Mouse (Mus musculus) cerebral cortex, adult 2 months (tissue): Measurements from ENCODE around the gene Dlx1.

Source experiments
- WGBS: fragments of 180-500 bp; shearing (Covaris S2); methylation state at CpG from one replicate; pipeline ENCODE4 v1.1.7; 2018; 5-methylcytosine and 5-hydroxymethylcytosine counted together

Gene Dlx1

DNA sequence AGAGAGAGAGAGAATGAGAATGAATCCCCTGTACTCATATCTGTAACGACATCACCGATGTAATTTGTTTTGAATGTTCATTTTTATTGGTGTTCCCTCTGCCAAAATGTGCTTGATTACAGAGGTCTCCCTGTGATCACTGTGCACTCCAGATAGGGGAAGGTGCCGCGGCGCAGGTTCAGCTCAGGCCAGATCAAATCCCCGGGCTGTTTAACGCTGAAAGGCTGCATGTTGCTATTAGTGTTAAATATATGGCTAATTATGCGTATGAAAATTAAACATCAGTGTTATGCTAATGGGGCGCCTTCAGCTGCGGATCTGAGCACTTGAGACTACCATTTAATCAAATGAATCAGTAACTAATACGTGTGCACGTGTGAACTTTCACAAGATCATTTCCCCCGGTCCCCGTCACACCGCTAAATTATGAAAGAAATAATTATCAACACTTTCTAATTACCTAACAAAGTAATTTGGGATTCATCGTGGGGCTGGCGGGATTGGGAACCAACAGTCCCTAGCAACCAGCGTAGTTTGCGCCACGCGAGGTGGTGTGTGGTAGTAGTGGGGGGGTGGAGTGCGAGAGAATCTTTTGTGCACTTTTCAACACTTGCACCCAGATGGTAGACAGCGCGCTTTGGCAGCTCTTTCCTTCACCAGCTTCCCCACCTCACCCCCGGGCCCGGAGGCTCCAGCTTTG is at the start of gene Dlx1:
Gene Dlx1 (plus strand): TSS at position 100 of the 700 bp plus-strand sequence.
- WGBS, result 6% methylated on average over 26 of the region's 26 CpGs

DNA sequence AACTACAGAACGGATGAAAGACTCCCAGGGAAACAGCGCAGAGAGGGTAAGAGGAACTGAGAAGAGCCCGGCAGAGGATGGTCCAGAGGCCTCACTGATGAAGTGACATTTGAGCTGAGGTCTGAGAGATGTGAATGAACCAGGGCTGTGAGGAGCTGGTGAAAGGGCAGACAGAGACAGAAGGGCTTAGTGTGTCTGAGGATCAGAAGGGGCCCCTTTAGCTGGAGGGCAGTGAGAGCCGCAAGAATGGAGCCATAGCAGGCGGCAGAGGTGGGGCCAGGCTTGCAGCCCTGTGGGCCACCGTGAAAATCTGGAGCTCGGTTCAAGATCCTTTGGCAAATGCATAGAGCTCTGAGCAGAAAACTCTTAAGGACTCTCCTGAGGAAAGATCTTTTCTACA is 48.0 kb upstream of the Dlx1 start:
- WGBS, result 59% methylated on average over 7 of the region's 7 CpGs

GRCm38 (mm10) chr2:71481825-71482224 is 46.1 kb upstream of the Dlx1 start:
- WGBS, result 69% methylated on average over 6 of the region's 6 CpGs

DNA sequence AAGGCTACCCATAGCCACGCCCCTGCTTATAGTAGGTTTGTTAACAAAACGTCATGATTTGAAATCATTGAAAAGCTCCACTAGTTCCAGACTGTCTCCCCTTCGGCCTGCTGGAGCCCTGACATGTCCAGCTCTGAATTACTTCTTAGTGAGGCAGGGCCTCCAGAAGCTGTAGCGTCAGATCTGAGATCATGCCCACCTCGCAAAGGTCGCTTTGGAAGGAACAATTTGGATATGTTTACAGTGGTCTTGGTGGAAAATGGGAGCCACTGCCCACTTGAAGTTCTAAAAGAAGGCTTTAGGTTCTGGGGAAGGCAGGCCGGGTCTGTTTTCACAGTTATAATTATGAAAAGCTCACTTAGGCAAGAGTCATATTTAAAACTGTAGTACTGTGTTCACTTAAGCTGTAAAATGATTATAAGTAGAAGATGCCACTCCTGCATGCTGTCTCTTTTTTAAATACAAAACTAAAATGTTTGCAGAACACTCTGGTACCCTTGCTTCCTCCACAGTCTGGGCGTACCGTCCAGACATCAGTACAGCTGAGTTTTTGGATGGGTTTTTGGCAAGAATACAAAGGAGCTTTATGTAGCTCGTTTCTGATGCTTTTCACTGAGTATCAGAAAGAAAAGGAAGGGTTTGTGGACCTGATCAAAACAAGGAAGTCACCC is 44.7 kb upstream of the Dlx1 start:
- WGBS, result 57% methylated on average over 10 of the region's 10 CpGs

DNA sequence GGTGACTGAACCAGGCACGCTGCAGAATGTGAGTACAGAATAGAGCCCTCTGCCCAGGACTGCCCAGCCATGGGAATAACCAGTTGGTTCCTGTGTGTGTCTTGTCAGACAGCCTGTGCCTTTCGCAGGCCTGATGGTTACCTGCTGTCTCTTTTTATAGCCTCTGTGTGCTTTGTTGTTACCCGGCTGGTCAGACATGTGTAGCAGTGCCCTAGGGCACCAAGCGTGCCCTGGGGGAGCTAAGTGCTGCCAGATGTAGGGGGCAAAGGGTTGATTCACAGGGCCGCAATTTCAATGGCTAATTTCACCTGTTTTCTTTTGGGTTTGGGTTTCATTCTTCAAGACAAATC is 44.2 kb upstream of the Dlx1 start:
- WGBS, result 60% methylated on average over 5 of the region's 5 CpGs

- 69% methylated on average over 12 of the region's 12 CpGs for WGBS
Observed at GRCm38 (mm10) chr2:71493161-71493683, 34.7 kb upstream of the Dlx1 start.

DNA sequence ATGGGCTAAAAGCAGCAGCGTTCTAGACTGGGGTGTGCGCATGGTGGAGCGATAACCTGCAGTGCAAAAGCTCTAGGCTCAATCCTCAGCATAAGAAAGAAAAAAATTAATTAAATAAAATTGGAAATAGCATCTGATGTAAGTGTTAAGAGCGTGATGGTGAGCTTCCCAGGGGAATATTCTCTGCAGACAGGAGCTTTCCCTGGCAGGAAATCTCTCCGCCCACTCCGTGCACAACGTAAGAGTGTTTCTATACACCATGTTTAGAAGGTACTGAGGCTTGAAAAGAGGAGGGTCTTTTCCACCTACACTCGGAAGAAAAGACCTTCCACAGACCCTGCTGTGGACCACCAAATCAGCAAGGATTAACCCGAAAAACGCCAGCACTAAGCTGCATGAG is 33.4 kb upstream of the Dlx1 start:
- WGBS, result 51% methylated on average over 10 of the region's 10 CpGs

- 49% methylated on average over 4 of the region's 4 CpGs for WGBS
Observed at GRCm38 (mm10) chr2:71494971-71495370, 32.9 kb upstream of the Dlx1 start.

DNA sequence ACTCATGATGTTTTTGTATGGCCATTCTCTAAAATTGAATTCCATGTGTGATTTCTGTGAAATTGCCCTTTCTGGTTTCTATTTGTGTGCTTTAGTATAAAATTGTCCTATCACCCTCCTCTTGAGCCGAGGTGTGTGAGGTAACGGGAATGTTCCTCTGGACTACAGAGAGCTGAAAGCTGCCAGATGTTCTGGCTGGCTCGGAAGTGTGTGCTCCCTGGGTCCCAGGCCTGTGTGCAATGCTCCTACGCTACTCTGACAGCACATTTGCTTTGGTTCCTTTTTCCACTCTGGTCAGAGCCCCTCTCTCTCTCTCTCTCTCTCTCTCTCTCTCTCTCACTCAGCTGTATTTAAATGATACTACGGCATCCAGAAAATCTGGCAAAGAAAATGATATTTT is 30.7 kb upstream of the Dlx1 start:
- WGBS, result 73% methylated on average over 5 of the region's 5 CpGs

DNA sequence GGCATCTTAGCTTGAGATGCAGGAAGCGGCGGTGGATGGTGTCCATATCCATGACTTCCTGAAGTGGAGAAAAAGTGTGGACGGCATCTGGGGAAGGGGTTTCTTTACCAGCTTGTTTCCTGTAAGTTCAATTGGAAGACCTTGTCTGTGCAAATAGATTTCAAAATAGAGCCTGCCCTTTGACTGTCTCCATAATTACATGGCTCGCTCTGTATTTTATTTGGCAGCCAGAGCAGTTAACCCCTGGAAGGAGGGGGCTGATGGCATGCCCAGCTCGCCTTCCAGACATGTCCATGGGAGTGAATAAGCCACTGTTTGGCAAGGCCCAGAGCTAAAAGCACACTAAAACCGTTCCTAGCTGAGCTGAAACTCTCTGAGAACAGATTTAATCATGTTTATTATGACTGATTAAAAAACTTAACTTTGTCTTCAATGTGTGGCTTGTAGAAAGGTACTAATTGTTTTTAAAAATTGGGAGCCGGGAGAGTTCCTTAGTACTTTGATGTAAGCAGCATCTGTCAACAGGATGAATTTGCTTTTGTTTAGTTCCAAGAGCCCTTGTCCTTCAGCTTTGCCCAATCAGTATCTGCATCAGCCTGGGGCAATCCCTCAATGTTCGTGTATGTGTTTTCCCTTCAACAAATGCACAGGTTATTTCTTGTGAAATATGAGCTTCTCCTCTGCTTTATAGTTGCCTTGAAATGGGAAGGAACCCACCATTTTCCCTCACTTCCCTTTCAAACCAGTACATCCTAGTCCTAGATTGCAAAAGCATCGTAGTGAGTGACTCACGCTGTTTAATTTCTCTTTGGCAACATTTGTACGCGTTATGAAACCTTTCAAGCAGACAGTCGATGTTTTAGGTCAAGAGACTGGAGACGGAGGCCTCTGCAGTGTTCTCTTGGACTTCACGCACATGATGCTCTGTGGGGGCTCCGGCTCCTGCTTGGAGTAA is 28.4 kb upstream of the Dlx1 start:
- WGBS, result 72% methylated on average over 16 of the region's 16 CpGs

DNA sequence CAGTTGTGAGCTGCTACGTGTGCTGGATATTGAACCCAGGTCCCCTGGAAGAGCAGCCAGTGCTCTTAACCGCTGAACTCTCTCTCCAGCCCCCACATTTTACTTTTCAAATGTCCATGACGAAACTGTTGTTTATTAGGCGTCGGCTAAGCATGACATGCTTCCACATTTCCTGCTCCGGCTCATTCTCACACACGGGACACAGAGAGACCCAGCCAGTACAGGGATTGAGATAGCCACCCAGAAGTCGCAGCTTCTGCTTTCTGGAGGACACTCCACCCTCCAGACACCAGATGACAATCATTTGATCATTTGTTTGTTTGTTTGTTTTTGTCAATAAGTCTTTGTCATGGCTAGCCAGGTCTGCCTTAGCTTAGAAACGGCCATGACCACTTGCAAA is 23.1 kb upstream of the Dlx1 start:
- 82% methylated on average over 9 of the region's 9 CpGs for WGBS

- 95% methylated on average over 7 of the region's 7 CpGs for WGBS
Observed at GRCm38 (mm10) chr2:71511209-71511608, 16.7 kb upstream of the Dlx1 start.

DNA sequence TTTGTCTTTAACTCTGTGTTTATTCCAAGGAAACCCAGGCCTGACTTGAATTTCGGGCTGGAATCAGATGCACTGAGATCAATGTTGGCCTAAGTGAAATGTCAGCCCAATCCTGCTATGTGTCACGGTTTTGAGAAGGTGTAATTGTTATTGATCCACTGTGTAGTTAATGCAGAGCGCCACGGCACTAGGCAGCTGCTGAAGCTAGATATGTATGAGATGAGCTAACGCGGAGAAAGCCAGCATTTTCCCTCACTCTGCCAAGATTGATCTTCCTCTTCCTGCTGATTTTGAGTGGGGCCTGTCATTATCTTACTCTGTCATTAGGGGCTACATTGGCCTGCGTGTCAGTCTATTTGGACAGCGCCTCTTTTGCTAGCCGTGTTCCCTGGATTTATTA is 15.6 kb upstream of the Dlx1 start:
- 82% methylated on average over 9 of the region's 9 CpGs for WGBS

GRCm38 (mm10) chr2:71516995-71517394 is 10.9 kb upstream of the Dlx1 start:
- WGBS, result 82% methylated on average over 4 of the region's 4 CpGs

GRCm38 (mm10) chr2:71517466-71518099 is 10.3 kb upstream of the Dlx1 start:
- 85% methylated on average over 8 of the region's 8 CpGs for WGBS

- 85% methylated on average over 4 of the region's 4 CpGs for WGBS
Observed at GRCm38 (mm10) chr2:71522871-71523270, 5.0 kb upstream of the Dlx1 start.

- WGBS, result 84% methylated on average over 4 of the region's 4 CpGs
Observed at GRCm38 (mm10) chr2:71523431-71523830, 4.5 kb upstream of the Dlx1 start.

- WGBS, result 54% methylated on average over 13 of the region's 13 CpGs
Observed at GRCm38 (mm10) chr2:71524763-71525162, 3.1 kb upstream of the Dlx1 start.

GRCm38 (mm10) chr2:71526595-71527322 is 1.2 kb upstream of the Dlx1 start:
- WGBS, result 13% methylated on average over 10 of the region's 10 CpGs

DNA sequence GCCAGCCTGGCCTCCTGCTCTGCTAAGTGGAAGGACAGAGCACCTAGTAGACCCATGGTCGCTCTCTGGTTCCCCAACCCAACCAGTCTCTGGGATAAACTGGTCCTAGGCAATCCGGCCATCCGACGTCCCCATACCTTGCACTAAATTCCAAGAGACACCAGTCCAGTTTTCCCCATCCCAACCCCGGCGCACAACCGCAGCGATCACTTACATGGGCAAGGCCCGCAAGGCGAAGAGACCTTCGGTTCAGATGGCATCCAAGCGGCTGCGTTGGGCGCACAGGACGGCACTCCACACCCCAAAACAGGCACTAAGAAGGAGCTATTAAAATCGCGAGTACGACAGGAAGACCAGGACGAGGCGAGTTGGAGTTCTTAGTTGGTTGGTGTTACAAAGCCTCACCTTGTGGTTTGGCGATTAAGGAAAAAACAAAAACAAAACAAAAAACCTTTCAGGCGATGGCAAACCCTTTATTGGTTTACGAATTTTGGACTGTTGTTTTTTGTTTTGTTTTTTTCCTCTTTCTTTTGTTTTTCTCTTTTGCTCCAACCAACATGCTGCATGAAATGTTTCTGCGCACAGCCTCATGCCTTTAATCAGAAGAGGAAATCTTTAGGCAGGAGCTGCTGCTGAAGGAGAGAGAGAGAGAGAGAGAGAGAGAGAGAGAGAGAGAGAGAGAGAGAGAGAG is 445 bp upstream of the Dlx1 start:
- 12% methylated on average over 24 of the region's 24 CpGs for WGBS
